Mouse (Mus musculus): ENCODE results near the gene Dhdh.
A peak's percentile ranks its signal among the peaks of the same experiment; 100 is the strongest.
"Not testable (repeated sequence)": the region's sequence is repeated elsewhere in the genome, so short reads cannot be mapped to it uniquely, and the experiment has no call there.

The Dhdh gene

DNA sequence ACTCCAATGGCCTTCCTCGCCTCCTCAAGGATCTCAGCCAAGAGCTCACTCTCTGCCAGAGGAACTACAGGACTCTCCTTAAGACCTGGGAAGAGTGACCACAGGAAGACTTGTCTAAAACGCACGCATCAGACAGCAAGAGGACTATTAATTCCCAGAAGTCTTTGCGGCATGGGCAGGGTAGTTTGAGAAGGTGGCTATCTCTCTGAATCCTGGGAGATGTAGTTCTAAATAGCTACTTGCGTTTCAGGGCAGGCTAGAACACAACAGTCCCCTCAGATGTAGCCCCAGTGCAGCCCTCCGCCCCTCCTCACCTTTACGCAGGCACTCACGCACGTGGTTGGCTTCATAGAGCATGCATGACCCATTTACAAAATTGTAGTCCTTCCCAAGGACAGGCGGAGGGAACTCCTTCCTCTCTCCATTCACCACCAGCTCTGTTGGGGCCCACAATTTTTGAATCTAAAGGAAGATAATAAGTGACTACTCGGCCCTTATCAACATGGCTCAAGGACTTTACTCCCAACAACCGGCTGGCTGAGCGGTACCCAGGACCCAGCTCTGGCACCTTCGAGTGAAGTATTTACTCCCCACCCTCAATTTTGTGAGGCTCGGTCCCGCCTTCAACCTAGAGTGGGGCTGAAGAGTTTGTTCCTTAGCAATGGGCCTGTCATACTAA is 13.2 kb downstream of the Dhdh start:
- DNase-seq (ENCODE audit: low spot score in 2 of 2) = no peak

DNA sequence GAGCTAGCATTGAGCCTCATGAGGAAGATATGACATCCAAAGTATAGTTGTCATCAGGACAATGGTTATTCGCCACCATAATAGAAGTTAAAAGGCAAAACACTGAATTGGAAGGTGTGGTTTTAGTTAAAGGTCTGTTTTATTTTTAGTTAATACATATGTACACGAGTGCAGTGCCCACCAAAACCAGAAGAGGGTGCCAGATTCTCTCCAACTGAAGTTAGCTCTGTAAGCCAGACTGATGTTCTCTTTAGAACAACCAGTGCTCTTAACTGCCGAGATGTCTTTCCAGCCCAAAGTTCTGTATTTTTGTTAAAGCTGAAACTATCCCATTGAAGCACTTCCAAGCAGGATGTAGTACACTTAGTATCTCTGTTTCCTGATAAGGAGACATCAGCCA is 17.7 kb downstream of the Dhdh start:
- DNase-seq (ENCODE audit: low spot score in 2 of 2) = peak in 1 of 2 experiments; percentile 57

DNA sequence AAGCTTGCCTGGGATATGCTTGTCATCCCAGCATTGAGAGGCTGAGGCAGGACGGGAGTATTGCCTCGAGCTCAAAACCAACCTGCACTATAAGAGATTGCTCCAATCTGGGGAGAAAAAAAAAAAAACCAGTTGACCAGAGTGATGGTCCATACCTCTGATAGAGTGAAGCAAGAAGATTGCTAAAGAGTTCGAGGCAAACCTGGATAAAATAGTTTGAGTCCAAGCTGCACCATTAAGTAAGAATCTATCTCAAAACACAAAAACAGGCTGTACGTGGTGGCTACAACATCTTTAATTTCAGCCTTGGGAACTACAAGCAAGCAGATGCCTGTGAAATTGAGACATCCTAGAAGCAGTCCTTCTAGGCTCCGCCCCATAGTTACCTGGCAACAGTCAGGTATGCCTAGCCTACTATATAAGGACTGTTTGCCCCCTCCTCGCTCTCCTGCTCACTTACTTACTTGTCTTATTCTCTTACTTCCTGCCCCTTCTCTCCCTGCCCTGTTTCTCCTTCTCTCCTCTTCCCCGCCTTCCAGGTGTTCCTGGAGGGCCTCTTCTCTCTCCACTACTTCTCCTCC is 21.4 kb downstream of the Dhdh start:
- DNase-seq (ENCODE audit: low spot score in 2 of 2) = no peak

DNA sequence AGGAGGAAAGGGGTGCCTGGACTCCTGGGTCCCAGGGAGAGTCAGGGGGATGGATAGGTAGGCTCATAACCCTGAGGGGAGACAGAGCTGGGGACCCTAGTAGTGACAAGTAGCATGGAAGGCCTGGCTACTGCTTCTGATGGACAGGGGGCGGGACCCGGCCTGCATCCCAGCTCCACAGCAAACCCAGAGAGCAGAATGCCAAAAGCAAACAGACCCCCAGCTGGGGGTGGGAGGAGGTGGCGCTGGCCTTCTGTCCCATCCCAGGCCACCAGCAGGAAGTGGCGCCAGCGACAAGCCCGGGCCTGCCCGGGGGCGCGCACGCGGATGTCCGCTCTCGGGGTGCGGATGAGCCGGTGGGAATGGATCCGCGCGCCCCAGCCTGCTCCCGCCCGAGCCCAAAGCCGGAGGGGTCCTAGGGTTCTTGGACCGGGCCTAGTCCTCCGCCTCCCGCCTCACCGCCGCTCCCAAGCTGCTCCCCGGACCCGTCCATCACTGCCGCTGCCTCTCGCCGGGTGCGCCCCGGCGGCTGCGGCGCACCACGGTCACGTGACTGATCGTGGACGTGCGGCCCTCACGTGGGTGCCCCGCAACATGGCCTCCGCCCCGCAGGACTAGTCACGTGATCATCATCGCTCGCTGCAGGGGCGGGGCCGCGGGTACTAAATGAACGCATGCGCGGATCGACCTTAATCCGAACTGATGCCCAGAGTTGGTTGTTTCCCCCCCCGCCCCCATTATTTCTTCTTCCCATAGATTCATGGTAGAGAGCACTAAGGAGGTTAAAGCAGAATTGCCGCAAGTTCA is 22.1 kb downstream of the Dhdh start, which contains the start of gene Bax:
Gene Bax, minus strand, starts transcription at position 616 of the 807 bp plus-strand sequence.
- DNase-seq (ENCODE audit: low spot score in 2 of 2) = peak; percentile 90 to 95

DNA sequence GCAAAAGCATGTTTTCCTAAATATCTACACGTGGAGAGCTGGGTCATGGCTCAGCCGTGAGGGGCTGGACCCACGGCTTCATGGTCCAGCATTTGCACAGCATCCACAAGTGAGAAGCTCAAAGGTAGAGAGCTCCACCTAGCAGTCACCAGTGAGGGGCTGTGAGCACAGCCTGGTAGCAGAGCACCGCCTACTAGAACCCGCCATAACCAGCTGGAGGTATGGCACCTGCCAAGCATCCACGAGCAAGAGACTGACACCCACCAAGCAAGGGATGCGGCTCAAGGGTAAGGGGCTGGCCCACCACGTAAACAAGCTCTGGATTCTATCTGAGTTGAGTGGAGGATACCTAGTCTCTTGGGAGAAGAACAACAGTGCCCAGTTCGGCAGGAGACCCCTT is 23.1 kb downstream of the Dhdh start:
- no peak for DNase-seq (ENCODE audit: low spot score in 2 of 2)

DNA sequence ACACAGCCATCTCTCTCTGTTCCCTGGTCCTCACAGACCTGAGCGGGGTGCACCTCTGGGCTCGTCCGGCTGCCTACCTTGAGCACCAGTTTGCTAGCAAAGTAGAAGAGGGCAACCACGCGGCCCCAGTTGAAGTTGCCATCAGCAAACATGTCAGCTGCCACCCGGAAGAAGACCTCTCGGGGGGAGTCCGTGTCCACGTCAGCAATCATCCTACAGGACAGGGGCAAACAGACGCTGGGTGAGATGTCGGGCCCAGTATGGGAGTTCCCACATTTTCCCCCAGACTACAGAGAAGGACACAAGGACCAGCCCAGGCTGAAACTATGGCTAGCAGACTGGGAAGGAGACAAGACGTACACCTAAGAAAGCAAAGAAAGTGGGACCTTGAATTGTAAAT is 23.5 kb downstream of the Dhdh start:
- no peak for DNase-seq (ENCODE audit: low spot score in 2 of 2)

DNA sequence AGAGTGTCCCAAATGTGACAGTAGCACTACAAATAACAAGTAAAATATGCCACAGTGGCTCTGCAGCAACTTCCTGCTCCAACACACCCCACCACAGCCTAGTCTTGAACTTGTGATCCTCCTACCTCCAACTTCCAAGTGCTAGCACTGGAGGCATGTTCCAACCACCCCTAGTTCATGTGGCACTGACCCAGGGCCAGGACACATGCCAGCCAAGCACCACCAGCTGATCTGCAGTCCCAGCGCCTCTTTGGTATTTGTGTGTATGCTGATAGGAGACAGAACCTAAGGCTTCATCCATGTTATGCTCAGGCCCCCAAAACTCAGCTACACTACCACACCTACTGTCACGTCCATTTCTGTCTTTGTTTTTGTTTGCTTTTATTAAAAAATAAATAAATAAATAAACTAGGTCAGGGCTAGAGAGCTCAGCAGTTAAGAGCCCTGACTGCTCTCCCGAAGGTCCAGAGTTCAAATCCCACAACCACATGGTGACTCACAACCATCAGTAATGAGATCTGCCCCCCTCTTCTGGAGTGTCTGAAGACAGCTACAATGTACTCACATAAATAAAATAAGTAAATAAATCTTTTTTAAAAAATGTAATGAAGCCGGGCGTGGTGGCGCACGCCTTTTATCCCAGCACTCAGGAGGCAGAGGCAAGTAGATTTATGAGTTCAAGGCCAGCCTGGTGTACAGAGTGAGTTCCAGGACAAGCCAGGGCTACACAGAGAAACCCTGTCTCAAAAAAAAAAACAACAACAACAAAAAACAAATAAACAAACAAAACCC is 24.4 kb downstream of the Dhdh start:
- no peak for DNase-seq (ENCODE audit: low spot score in 2 of 2)

DNA sequence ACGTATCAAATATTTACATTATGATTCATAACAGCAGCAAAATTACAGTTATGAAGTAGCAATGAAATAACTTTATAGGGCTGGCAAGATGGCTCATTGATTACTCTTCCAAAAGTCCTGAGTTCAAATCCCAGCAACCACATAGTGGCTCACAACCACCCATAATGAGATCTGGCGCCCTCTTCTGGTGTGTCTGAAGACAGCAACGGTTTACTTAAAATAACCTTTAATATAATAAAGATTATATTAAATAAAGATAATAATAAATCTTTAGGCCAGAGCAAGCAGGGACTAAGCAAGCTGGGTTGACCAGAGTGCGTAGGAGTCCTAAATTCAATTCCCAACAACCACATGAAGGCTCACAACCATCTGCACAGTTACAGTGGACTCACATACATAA is 25.7 kb downstream of the Dhdh start:
- not testable (repeated sequence) for DNase-seq (ENCODE audit: low spot score in 2 of 2)

DNA sequence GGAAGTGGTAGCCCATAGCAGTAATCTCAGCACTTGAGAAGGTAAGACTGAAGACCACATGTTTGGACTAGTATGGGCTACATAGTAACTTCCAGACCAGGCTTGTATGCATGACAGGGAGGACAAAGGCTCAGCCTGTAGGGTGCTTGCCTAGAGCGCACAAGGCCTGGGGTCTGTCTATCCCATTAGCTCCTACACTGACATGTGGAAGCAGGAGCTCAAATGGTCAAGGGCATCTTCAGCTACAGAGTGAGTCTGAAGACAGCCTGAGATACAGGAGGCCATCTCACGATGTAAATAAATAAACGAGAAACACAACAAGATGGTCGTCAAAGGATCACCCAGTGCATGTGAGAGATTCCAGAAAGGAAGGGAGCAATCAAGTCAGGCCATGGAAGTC is 26.3 kb downstream of the Dhdh start:
- DNase-seq (ENCODE audit: low spot score in 2 of 2) = no peak

DNA sequence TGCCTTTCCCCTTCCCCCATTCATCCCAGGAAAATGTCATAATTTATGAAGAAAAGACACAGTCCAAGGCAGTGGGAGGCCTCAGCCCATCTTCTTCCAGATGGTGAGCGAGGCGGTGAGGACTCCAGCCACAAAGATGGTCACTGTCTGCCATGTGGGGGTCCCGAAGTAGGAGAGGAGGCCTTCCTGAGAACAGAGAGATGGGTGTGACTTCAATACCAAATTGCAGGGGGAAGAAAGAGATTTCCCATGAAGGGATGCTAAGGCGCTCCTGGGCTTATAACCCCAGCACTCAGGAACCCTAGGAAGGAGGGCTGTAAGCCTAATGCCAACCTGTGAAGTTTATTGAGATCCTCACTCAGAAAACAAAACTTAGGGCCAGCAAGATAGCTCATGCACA is 26.8 kb downstream of the Dhdh start:
- DNase-seq (ENCODE audit: low spot score in 2 of 2) = no peak

DNA sequence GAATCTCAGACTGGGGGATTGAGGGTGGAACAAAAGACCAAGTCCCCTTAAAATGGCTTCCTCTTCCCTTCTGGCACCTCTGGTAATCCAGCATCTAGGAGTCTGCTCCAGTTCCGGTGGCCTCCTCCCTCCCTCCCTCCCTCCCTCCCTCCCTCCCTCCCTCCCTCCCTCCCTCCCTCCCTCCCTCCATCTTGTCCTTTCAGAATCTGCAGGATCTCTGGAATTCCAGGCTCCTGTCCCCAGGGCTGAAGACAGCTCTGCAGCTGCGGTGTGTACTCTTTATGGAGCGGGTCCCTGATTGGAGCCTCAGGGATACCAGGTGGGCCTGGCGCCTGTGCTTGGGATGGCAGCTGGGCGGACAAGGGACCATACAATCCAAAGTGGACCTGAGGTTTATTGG is 27.3 kb downstream of the Dhdh start:
- no peak for DNase-seq (ENCODE audit: low spot score in 2 of 2)

DNA sequence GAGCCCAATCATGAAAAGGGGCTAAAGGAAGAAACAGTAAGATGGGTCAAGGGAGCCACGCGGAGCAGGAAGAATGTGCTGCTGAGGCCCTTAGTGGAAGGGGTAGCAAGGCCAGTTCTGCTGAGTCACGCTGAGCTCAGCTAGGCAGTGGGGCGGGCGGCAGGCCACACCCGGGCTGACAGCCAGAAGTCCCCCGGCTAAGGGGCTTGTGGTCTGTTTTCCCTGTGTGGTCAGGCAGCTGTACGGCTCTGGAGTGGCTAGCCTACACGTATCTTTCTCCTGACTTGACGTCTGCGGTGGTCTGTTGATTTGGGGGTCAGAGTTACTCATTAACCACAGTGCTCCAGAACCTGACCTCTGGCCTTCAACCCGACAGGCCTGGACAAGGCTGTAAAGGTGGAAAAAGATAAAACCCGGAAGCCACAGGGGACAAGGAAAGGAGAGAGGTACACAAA is 27.7 kb downstream of the Dhdh start:
- DNase-seq (ENCODE audit: low spot score in 2 of 2) = peak; percentile 79 to 82

DNA sequence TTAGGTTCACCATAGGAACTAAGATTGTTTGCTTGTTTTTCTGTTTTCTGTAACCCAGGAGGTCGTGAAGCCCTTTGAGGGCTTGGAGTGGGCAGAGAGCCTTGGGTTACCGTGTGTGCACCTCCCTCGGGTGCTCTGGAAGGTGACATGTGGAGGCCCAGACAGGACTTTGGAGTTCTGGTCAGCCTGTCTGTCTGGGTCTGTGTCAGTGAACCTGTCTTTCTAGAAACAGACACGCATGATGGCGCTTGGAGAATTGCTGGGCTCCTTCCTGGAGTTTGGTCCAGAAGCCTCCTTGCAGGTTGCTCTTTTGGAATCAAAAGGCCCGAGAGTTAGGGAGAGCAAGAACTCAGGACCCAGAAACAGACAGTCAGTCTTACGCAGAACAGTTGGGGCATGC is 28.2 kb downstream of the Dhdh start:
- DNase-seq (ENCODE audit: low spot score in 2 of 2) = no peak

DNA sequence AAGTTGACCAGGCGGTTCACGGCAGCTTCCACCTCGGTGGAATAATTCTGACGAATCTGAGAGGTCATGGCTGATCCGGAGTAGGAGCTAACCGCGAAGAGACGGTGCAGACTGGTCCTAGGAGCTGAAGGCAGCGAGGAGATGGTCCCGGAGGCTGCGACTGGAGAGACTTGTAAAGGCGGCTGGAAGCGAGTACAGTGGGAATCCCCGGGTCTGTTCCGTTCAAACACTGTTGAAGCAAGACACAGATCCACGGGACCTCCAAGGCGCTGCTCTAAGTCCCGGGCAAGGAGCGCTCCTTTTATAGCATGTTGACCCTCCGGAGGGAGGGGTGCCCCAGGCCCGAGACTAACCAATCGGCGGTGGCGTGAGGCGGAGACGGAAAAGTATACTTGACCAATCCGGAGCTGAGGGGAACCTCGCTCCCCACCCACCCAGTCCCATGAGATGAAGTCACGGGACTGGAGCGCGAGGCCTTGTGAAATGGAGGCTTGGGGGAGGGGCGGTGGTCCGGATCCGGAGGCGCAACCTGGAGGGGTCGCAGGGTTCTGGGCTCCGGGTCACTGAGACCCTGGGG is 29.0 kb downstream of the Dhdh start, which contains the start of gene Ftl1:
Gene Ftl1, minus strand, starts transcription at position 321 of the 577 bp plus-strand sequence.
- DNase-seq (ENCODE audit: low spot score in 2 of 2) = peak; percentile 91 to 97

DNA sequence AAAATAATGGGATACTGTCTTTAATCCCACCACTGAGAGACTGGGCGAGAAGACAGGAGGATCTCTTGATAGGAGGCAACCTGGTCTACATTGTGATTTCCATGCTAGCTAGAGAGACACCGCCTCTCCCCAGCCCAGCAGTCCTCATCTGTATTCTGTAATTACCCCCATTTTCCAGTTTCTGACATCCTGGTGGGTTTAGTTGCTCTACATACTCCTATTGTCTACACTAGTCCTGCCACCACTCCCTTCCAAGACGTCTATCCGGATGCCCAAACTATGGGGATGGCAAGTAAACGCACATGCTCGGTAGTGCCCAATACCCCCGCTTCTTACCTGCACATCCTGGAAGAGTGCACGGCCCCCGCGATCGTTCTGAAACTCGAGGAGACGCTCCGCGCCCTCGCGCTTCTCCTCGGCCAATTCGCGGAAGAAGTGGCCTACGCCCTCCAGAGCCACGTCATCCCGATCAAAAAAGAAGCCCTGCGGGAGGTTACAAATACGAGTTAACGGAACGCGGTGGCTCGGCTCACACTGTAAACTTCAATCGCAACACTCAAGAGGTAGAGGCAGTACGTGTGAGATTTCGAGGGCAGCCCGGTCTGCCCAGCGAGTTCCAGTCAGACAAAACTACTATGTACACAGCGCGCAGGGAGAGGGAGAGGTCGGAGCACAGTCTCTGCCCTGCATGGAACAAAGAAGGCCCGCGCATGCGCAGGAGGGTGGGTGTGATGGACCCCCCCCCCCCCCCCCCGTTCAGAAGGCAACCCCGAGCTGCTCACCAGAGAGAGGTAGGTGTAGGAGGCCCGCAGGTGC is 29.6 kb downstream of the Dhdh start:
- DNase-seq (ENCODE audit: low spot score in 2 of 2) = peak; percentile 46 to 72

DNA sequence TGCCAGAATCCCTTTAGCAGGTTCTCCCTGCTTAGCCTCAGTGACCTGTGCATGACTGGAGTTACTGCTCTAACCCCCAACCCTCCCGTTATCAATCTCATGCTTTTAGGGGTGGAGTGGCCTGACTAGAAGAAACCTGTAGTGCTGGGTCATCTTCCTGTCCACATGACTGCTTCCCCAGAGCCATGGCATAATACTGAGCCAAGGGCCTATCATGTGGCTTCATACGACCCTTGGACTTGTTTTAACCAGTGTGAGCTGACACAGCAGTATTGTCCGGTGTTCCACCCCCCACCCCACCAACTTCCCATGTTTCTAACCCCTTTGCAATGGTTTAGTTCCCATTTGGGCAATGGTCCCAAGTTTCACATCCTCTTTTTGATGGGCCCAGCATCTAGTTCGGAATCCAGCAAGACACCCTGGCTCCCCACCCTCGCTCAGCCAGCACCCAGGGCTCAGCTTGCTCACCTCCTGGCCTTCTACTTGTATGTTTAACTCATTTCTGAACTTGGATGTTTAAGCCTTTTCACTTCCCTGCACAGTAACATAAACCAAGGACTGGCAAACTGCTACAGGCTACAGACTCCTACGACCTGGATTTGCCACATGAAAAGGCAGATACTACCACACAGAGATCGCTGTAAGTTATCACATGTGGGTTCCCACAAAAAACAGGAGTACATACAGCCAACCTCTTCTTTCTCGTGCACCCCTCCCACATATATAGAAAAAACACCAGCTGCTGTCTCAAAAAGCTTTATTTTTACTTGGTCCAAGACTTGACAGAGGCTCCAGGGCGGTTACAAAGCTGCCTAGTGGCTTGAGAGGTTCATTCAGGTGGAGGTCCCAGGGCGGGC is 31.2 kb downstream of the Dhdh start:
- DNase-seq (ENCODE audit: low spot score in 2 of 2) = peak in 1 of 2 experiments; percentile 51

DNA sequence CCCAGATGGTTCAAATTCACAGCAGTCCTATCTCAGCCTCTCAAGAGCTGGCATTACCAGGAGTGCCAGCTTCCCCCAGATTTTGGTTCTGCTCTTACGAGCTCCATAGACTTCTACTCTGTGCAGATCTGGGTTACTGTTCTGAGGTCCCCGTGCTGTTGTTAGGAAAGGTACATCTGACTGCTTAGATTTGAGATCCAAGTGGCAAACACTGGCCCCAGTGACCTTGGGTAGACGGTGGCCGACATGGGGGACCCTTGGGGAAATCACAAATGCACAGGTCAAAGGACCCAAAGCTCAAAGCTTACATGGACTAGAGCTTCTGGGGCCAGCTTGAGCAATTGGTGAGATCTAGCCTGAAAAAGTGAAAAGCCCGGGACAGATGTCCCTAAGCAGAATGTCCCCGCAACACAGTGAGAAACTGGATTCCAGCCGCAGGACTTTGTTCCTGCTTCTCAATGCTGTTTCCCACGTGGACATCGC is 31.8 kb downstream of the Dhdh start:
- DNase-seq (ENCODE audit: low spot score in 2 of 2) = no peak

DNA sequence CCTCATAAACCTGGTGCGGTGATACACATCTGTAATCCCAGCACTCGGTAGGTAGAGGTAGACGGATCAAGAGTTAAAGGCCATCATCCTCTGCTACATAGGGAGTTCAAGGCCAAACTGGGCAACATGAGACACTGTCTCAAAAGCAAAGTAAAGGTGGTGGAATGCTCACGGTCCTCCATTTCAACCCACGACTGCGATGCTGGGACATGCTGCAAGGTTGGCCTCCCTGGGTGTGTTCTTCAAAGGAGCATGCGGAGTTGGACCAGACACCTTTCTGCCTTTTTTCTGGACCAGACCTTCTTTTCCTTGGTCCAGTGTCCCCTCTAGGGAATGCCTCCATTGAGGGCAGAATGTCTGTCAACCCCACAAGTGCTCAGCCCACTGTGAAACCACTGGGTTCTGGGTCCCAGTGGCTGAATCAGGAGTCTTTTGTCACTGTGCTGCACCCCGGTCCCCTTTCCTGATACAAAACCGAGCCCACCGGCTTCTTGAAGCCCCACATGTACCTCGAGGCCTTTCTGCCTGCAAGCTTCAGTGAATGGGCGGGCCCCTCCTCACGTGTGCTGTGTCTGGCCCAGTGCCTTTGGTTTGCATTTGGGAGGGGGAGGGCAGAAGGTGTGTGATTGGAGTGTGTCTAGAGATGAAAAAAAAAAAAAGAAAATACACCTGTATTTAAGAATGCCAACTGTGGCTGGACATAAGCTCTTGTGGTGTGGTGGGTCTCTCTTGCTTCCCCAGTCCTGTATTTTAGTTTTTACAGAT is 32.5 kb downstream of the Dhdh start:
- DNase-seq (ENCODE audit: low spot score in 2 of 2) = no peak

DNA sequence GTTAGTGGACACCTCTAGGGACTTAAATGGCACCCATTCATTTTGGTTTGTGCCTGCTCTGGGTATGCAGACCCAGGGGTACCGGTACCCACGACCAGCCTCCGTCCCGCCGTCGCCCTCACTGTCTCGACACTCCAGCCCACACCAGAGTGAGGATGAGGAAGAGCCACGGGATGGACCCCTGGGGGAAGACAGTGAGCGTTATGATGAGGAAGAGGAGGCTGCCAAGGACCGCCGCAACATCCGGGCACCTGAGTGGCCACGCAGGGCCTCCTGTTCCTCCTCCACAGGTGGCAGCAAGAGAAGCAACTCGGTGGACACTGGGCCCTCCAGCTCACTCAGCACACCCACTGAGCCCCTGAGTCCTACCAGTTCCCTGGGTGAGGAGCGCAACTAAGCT is 33.6 kb downstream of the Dhdh start:
- no peak for DNase-seq (ENCODE audit: low spot score in 2 of 2)

Measured in urinary bladder, postnatal 36 days (tissue).